Mouse (Mus musculus): ENCODE results near the gene Eml3.
"Not testable (repeated sequence)": the region's sequence is repeated elsewhere in the genome, so short reads cannot be mapped to it uniquely, and the experiment has no call there.

The Eml3 gene

GRCm38 (mm10) chr19:8929224-8930088 lies at the start of gene Eml3, which contains the start of gene Rom1:
TSS of gene Eml3 (plus strand) at chr19:8929552.
TSS of gene Rom1 (minus strand) at chr19:8929356.
- in situ Hi-C loops (cut with MboI; ENCODE audit: low sequenced_read_pairs): no loop called here

- in situ Hi-C loops (cut with MboI; ENCODE audit: low sequenced_read_pairs): no loop called here
These were observed 48.9 kb upstream of the Eml3 start, which contains the start of gene Uqcc3 for GRCm38 (mm10) chr19:8880311-8881033. TSS of gene Uqcc3 (minus strand) at chr19:8880923.

- in situ Hi-C loops (cut with MboI; ENCODE audit: low sequenced_read_pairs): no loop called here
These were observed 48.3 kb upstream of the Eml3 start for GRCm38 (mm10) chr19:8881034-8881392.

- in situ Hi-C loops (cut with MboI; ENCODE audit: low sequenced_read_pairs): no loop called here
These were observed 45.7 kb upstream of the Eml3 start, which contains the start of the genes Lbhd1 and Gm49403 for GRCm38 (mm10) chr19:8883616-8884015. TSS of gene Lbhd1 (plus strand) at chr19:8883732. TSS of gene Gm49403 (plus strand) at chr19:8883930.

DNA sequence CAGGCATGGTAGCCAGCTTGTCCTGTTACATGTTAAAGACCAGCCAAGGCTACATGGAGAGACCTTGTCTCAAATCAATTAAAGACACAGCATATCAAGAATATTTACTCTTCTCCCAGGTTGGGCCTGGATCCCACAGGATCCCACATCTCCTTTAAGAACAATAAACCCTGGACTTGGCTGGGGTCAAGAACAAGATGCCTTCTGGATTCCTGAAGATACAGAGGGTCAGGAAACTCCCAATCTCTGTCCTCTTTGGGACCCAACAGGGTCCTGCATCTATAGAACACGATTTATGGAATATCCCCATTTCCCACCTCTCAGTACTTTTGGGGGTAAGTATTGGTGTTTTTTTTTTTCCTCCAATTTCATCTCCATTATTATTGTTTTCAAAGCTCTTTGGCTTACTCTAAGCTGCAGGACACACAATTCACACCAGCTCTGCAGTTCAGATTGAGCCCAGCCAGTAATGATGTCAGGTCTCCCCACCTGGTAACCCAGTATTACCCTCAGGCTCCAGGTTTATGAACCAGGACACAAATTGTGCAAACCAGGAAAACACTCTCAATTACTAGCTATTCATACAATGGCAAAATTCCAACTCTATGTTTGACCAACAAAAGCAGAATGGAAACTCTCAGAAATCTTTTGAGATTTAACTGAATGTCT lies 42.3 kb upstream of the Eml3 start:
- in situ Hi-C loops (cut with MboI; ENCODE audit: low sequenced_read_pairs): no loop called here

- in situ Hi-C loops (cut with MboI; ENCODE audit: low sequenced_read_pairs): no loop called here
These were observed 41.5 kb upstream of the Eml3 start for GRCm38 (mm10) chr19:8887585-8888463.

GRCm38 (mm10) chr19:8888511-8889385 lies 40.6 kb upstream of the Eml3 start, which contains the start of the genes 1810009A15Rik and Gm49416:
TSS of gene 1810009A15Rik (plus strand) at chr19:8888853.
TSS of gene Gm49416 (plus strand) at chr19:8888926.
- in situ Hi-C loops (cut with MboI; ENCODE audit: low sequenced_read_pairs): no loop called here

- in situ Hi-C loops (cut with MboI; ENCODE audit: low sequenced_read_pairs): no loop called here
These were observed 36.3 kb upstream of the Eml3 start, which contains the start of gene Ints5 for GRCm38 (mm10) chr19:8892829-8893766. TSS of gene Ints5 (plus strand) at chr19:8893005.

DNA sequence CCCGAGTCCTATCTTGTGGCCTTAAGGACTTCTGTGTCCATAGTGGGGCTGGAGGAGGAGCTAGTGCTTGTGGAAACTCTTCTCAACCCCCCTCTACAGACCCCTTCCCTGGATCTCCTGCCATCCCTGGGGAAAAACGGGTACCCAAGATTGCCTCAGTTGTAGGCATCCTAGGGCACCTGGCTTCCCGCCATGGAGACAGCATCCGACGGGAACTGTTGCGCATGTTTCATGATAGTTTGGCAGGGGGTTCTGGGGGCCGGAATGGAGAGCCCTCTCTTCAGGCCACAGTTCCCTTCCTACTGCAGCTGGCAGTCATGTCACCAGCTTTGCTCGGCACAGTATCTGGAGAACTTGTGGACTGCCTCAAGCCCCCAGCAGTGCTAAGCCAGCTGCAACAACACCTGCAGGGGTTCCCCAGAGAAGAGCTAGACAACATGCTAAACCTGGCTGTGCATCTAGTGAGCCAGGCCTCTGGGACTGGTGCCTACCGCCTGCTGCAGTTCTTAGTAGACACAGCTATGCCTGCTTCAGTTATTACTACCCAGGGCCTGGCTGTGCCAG lies 33.9 kb upstream of the Eml3 start:
- in situ Hi-C loops (cut with MboI; ENCODE audit: low sequenced_read_pairs): no loop called here

DNA sequence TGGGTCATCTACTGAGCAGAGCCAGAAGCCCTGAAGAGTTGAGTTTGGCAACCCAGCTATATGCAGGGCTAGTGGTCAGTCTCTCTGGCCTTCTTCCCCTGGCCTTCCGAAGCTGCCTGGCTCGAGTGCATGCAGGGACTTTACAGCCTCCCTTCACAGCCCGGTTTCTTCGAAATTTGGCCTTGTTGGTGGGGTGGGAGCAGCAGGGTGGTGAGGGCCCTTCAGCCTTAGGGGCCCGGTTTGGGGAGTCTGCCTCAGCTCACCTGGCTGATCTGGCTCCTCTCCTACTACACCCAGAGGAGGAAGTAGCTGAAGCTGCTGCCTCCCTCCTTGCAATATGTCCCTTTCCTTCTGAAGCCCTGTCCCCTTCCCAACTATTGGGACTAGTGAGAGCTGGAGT lies 33.1 kb upstream of the Eml3 start:
- in situ Hi-C loops (cut with MboI; ENCODE audit: low sequenced_read_pairs): not testable (repeated sequence)

DNA sequence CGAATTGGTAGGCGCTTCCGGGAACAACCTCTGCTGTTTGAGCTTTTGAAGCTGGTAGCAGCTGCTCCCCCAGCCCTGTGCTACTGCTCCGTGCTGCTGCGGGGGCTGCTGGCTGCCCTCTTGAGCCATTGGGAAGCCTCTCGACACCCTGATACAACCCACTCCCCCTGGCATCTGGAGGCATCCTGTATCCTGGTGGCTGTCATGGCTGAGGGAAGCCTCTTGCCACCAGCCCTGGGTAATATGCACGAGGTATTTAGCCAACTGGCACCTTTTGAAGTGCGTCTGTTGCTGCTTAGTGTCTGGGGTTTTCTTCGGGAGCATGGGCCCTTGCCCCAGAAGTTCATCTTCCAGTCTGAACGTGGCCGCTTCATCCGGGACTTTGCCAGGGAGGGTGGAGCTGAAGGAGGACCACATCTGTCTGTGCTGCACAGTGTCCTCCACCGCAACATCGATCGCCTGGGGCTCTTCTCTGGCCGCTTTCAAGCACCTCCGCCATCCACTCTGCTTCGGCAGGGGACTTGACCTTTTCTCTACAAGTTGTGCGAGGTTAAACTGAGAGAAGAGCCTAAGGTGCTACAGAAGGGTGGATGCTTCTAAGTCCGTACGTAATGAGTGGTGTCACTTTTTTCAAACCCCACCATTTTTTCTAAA lies 32.0 kb upstream of the Eml3 start:
- in situ Hi-C loops (cut with MboI; ENCODE audit: low sequenced_read_pairs): not testable (repeated sequence)

DNA sequence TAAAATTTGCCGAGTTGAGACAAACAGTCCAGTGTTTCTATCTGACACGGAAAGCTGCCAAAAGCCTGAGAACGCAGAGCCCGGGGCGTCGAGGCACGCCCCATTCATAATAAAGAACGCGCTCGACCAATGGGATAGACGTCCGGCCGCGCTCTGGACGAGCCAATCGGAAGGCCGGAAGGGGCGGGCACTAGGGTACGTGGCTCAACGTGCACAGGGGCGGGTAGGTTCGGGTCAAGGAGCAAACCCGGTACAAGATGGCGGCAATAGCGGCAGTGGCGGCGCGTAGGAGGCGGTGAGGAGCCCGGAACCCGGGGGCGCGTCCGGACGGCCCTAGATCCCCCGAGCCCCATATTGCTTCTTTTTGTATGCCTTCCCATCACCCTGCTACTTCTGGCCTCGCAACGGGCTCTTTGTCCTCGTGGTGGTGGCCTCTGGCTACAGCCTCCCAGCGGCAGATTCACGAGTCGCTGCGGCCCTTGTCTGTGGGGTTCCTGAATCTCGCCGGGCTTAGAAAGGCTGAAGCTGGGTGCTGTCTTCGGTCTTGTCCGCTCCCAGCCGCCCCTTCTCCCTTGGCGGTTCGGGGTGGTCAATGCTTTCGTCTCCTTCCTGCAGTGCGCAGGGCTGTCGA lies 31.4 kb upstream of the Eml3 start, which contains the start of gene Ganab:
TSS of gene Ganab (plus strand) at position 207 of the 631 bp plus-strand sequence.
- in situ Hi-C loops (cut with MboI; ENCODE audit: low sequenced_read_pairs): no loop called here

DNA sequence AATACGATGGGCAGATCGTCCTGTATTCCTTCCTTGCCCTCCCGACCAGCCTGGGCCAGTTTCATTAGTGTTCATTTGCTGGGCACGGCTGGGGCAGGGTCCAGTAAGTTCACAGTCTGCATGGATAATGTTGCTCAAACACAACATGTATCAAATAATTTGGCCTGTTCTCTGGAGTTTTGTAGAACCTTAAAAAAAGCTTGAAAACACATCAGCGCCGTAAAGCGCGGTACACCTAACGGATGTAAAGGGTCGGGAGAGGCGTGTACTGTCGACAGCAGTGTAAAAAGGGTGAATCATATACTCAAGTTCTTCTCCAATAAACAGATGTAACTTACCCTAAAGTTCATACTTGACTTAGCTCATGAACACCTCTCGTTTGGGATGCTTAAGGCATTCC lies 30.8 kb upstream of the Eml3 start:
- in situ Hi-C loops (cut with MboI; ENCODE audit: low sequenced_read_pairs): no loop called here

DNA sequence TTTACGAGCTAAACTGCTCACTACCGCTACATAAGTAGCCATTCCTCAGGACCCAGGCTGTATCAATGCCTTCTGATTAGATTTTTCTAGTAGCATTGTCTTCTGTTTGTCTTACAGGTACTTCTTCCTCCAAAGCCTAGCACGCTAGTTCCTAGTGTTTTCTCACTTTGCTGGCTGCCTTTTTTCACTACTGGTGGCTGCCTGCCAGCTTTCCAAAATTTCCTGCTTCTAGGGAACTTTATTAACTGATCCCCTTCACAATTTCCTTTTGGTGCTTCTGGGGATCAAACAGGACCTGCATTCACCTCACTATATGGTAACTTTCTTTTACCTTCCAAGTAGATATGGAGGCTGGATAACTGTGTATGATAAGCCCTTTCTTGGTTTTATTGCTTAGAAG lies 30.3 kb upstream of the Eml3 start:
- in situ Hi-C loops (cut with MboI; ENCODE audit: low sequenced_read_pairs): no loop called here

DNA sequence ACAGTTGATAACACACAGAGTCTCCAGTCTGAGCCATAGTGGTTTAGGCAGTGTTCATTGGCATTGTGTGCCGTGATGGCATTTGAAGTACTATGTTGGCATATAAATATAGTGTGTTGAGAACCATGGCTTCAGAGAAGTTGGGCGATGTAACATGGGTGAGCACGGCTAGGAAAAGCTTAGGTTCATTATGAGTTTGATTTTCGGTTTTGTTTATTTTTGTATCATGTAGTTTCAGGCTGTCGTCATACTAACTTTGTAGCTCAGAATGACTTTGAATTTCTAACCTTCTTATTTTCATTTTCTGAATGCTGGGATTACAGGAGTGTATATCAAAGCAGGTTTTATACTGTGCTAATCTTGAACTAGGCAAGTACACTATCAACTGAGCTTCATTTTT lies 25.9 kb upstream of the Eml3 start:
- in situ Hi-C loops (cut with MboI; ENCODE audit: low sequenced_read_pairs): no loop called here

- in situ Hi-C loops (cut with MboI; ENCODE audit: low sequenced_read_pairs): no loop called here
These were observed 20.8 kb upstream of the Eml3 start for GRCm38 (mm10) chr19:8908531-8908930.

DNA sequence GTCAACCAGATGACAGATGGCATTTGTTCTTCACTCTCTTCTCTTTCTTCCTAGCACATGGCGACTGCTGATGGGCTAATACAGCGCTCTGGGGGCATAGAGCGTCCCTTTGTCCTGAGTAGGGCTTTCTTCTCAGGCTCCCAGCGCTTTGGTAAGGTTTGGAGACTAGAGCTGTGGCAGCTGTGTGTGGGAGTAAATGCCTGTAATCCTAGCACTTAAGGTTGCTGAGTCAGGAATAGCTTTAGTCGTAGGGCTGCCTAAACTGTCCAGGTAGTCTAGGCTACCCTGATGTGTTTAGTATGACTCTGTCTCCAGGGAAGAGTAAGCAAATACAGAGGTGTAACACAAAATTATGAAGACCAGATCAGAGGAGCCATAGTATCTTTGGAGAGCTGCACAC lies 17.5 kb upstream of the Eml3 start:
- in situ Hi-C loops (cut with MboI; ENCODE audit: low sequenced_read_pairs): no loop called here
